Mouse (Mus musculus) brown adipose tissue, adult 24 weeks (tissue): ENCODE measurements around the gene Glb1l2. TPM values are rescaled to one million over a fixed set of nuclear protein-coding genes. Genes with fewer than 3 reads are reported as not detected.

Experiments
- H3K27ac ChIP-seq: fragments of 200-500 bp; replicated peaks from 2 replicates; pipeline ENCODE4 v1.5.1; 2012; ENCODE audit warnings: low read depth, mild to moderate bottlenecking, low read length
- H3K4me1 ChIP-seq: fragments of 200-500 bp; 2 replicates; pipeline ENCODE4 v1.6.1; 2012; ENCODE audit warnings: low read length, mixed read lengths; ENCODE audit not compliant: control insufficient read depth, insufficient read depth, insufficient read length
- H3K4me3 ChIP-seq: fragments of 200-500 bp; 2 replicates; pipeline ENCODE4 v1.5.1; 2012; ENCODE audit warnings: low read depth, mild to moderate bottlenecking, low read length, moderate library complexity; ENCODE audit not compliant: insufficient read depth
- polyA plus RNA-seq: library from polyadenylated mRNA; stranded (reverse); fragments of >200 nt; gene quantifications from 2 replicates; pipeline ENCODE4 v1.2.4, GENCODE M21; 2012; ENCODE audit not compliant: missing spikeins, insufficient read depth, insufficient read length

Glb1l2 gene
- polyA plus RNA-seq, 1 experiment, result 17.1 TPM

DNA sequence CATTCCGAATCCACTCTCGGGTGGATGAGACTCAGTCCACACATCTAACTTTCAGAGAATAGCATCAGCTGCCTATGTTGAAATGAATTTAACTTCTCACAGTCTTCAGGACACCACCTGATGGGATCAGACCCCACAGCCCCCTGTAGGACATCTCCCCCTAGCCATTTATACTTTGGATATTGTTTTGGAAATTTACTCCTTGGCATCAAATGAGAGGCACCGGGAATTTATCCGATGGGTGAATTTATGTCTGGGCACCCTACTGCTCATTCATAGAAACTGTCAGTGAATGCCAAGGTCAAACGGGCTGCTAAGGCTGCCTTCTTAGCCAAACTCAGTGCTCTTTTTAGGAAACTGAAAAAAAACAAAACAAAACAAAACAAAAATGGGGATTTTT, 45.7 kb downstream of the Glb1l2 start:
- Histone ChIP-seq H3K4me3 (no peak overlapping the region), H3K27ac (no peak overlapping the region), H3K4me1 (0 out of 2 replicates have a peak, but pooled peaks cover 4% of the 10 kb centered on the region)

DNA sequence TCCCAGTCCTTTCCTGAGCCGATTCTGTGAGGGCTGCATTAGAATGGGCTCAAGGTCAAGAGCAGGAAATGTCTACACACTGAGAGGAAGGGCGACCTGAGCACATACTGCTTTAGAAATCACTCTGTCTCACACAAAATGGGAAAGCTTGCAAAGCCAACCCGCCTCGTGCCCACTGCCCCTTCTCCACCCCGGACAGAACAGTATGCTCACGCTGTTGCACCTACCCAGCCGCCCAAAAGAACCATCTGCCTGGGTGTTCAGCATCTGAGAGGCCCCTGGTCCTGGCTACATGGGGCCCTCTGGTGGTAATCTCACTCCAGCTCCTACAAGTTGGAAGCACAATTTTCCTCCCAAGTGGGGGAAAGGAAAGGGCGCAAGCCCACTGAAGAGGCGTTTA, 46.2 kb downstream of the Glb1l2 start:
- Histone ChIP-seq H3K27ac (no peak overlapping the region), H3K4me3 (no peak overlapping the region), H3K4me1 (0 out of 2 replicates have a peak, but pooled peaks cover 4% of the 10 kb centered on the region)

- H3K4me1 ChIP-seq, result no peaks in the 10 kb centered on the region
These were observed 57.4 kb downstream of the Glb1l2 start for GRCm38 (mm10) chr9:26748893-26749292.

DNA sequence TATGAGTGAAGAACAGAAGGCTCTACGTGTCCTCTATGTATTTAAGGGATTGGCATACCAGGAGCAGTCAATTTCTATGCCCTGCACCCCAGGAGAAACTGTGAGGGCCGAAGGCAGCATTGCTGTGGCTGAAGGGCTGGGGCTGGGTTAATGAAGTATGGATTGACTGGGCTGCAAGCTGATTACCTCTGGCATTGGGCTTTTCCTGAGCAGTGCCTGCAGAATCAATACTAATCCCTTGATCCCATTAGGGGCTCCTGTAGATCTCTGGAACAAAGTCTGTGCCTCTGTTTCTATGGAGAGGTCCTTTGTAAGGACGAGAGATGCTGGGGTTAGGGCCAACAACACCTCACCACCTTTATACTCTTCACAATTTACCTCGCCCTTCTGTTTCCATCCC, 59.1 kb downstream of the Glb1l2 start:
- Histone ChIP-seq H3K4me3 (no peak overlapping the region), H3K27ac (no peak overlapping the region), H3K4me1 (no peaks in the 10 kb centered on the region)

More at GRCm38 (mm10) chr9:26748893-26749292, 57.4 kb downstream of the Glb1l2 start:
- Histone ChIP-seq H3K27ac (no peak overlapping the region), H3K4me3 (no peak overlapping the region)

DNA sequence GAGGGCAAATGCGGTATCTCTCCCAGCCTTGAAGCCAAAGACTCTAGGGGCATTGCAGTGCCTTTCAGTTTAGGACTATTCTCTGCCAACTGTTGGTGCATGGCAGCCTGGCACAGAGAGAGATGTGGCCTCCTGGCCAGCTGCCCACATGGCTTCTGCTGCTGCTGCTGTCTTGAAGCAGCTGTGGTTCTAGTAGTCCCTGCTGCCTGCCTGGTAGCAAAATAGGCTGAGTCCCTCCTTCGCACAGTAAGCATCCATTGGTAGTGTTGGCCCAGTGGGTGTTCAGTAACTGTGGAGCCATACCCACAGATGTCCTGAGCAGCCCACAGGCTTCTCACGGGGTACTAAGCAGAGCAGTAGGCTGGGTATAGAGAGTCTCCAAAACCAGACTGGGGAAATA, 63.5 kb downstream of the Glb1l2 start:
- no peak overlapping the region for H3K27ac ChIP-seq
- H3K4me1 ChIP-seq, result no peaks in the 10 kb centered on the region
- no peak overlapping the region for H3K4me3 ChIP-seq

DNA sequence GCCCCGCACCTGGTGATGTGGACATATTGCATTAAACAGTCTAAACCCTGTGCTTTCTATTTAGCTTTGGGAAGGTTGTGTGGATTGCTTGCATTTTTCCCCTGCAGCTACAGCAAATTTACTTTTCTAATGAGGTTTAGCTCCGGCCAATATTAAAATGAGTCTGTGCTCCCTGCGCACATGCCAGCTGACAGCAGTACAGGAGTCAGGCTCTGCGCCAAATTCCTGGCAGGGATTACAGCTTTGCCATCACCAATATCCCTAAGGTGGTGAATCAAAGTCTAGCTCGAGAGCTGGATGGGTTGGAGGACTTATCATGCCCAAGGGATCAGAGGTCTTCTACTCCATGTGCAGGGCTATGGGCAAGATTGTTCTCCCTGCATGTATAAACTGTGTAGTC, 69.2 kb downstream of the Glb1l2 start:
- Histone ChIP-seq H3K4me3 (no peak overlapping the region), H3K4me1 (no peaks in the 10 kb centered on the region), H3K27ac (no peak overlapping the region)

DNA sequence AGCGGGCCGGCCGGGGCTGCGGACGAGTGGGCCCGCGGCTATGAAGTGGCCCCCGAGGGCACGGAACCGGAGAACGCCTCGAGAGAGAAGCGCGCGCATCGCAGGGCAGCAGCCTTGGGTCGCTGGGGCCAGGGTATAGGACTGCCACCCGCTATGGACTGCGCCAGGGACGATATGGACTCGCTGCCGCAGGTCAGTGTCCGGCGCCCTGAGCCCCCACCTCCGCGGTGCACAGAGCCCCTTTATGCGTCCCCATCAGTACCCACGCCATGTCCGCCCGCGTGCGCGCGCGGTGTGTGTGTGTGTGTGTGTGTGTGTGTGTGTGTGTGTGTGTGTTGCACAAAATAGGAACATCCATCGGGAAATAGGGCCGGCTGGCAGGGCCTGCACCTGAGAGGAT, 72.3 kb downstream of the Glb1l2 start:
- Histone ChIP-seq H3K27ac (no peak overlapping the region), H3K4me1 (no peaks in the 10 kb centered on the region), H3K4me3 (peak overlapping the region; percentile 35; the same call in 1 of the 2 replicates)

- Histone ChIP-seq H3K4me1 (no peaks in the 10 kb centered on the region), H3K4me3 (peak within 1 kb of the TSS; percentile 35; the same call in 1 of the 2 replicates), H3K27ac (no peak within 1 kb of the TSS)
These were observed 72.9 kb downstream of the Glb1l2 start, which contains the start of gene B3gat1 for GRCm38 (mm10) chr9:26733206-26733891. Gene B3gat1, plus strand, starts transcription at chr9:26733728.

DNA sequence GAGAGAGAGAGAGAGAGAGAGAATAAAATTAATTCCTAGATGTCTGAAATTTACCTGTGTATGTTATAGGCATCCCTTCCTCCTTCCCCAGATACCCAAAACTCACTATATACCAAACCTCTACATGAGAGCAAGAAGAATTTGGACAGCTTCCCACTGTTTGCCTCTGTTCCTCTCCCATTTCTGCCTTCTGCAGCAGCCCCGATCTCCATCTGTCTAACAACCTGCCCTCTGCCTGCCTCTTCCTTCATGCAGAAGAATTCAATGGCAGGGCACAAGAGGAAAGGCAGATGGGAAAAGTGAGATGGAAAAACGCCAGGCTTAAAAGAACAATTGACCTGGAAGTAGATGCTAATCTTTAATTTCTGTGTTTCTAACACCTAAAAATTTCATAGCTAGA, 77.7 kb downstream of the Glb1l2 start:
- no peak overlapping the region for H3K4me3 ChIP-seq
- H3K4me1 ChIP-seq, result no peaks in the 10 kb centered on the region
- no peak overlapping the region for H3K27ac ChIP-seq

- Histone ChIP-seq H3K27ac (no peak overlapping the region), H3K4me1 (no peaks in the 10 kb centered on the region), H3K4me3 (no peak overlapping the region)
These were observed 78.8 kb downstream of the Glb1l2 start for GRCm38 (mm10) chr9:26727445-26727844.

- Histone ChIP-seq H3K27ac (no peak overlapping the region), H3K4me3 (no peak overlapping the region), H3K4me1 (no peaks in the 10 kb centered on the region)
These were observed 80.6 kb downstream of the Glb1l2 start for GRCm38 (mm10) chr9:26725709-26726108.

DNA sequence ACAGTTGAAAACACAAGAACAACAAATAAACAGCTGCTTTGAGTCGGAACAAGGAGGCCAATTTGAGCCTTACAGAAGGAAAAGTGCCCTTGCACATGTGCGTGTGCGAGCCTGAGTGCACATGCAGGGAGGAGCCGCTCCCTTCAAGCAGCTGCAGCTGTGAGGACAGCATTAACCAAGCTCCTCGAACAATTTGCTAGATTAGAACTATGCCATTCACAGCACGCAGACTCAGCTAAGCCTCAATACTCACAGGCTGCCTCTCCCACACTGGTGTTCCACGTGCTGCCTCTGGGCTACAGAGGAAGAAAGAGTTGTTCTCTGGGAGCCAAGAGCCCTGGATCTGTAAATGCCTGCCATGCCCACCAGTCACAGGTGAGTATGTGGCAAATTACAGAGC, 84.5 kb downstream of the Glb1l2 start:
- Histone ChIP-seq H3K27ac (no peak overlapping the region), H3K4me1 (no peaks in the 10 kb centered on the region), H3K4me3 (no peak overlapping the region)

DNA sequence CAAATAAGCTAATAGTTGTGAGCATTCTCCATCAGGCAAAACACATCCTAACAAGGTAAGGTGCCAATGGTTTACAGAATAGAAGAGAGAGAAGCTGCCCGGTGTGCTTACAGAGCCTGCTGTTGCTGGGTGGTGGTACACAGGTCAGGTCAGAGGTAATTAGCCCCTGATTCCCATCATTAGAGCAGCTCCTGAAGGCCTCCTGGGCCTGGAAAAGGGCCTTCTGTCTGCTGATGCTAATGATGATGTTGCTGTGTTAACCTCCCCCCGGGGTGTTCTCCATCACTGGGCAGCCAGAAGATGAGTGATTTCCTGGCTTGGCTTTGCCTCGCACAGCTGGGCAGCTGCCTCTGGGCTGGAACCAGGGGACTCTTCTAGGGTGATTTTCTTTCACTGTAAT, 87.9 kb downstream of the Glb1l2 start:
- H3K27ac ChIP-seq, result no peak overlapping the region
- no peak overlapping the region for H3K4me3 ChIP-seq
- H3K4me1 ChIP-seq, result no peaks in the 10 kb centered on the region
